Mouse (Mus musculus) limb, embryonic 15.5 days (tissue): ENCODE data around the gene Selenos. TPM values are rescaled to one million over a fixed set of nuclear protein-coding genes. Genes with fewer than 3 reads are reported as not detected.

ENCODE experiments used
- ATAC-seq: fragments of 200-750 bp; cut with Nextera tagmentation; 2 replicates; pipeline ENCODE4 v1.8.0; 2017; ENCODE audit warnings: low read depth, moderate TSS enrichment; ENCODE audit not compliant: insufficient number of reproducible peaks, low FRiP score, low TSS enrichment
- H3K27ac ChIP-seq: fragments of 300-500 bp; sonication (generic); 2 replicates; pipeline ENCODE4 v1.5.1; 2015; ENCODE audit warnings: moderate library complexity, mild to moderate bottlenecking, inconsistent platforms
- H3K27me3 ChIP-seq: fragments of 300-500 bp; sonication (generic); 2 replicates; pipeline ENCODE4 v1.6.1; 2015; ENCODE audit warnings: inconsistent platforms
- H3K36me3 ChIP-seq: fragments of 300-500 bp; sonication (generic); 2 replicates; pipeline ENCODE4 v1.6.1; 2015; ENCODE audit warnings: inconsistent platforms
- H3K4me1 ChIP-seq: fragments of 300-500 bp; sonication (generic); 2 replicates; pipeline ENCODE4 v1.6.1; 2015; ENCODE audit warnings: inconsistent platforms
- H3K4me2 ChIP-seq: fragments of 300-500 bp; sonication (generic); 2 replicates; pipeline ENCODE4 v1.6.1; 2015; ENCODE audit warnings: mild to moderate bottlenecking, inconsistent platforms
- H3K4me3 ChIP-seq: fragments of 300-500 bp; sonication (generic); 2 replicates; pipeline ENCODE4 v1.5.1; 2015; ENCODE audit warnings: mild to moderate bottlenecking, inconsistent platforms
- H3K9ac ChIP-seq: fragments of 300-500 bp; sonication (generic); 2 replicates; pipeline ENCODE4 v1.6.1; 2015; ENCODE audit warnings: inconsistent platforms
- H3K9me3 ChIP-seq: fragments of 300-500 bp; sonication (generic); 2 replicates; pipeline ENCODE4 v1.6.1; 2016; ENCODE audit warnings: inconsistent platforms
- WGBS: fragments of 180-500 bp; shearing (Covaris S2); methylation state at CpG from one replicate; pipeline ENCODE4 v1.1.7; 2015; 5-methylcytosine and 5-hydroxymethylcytosine counted together
- polyA plus RNA-seq: library from polyadenylated mRNA; unstranded; fragments of >200 nt; fragmentation: Nextera tagmentation; extraction: Ambion mirVana; gene quantifications from 2 replicates; pipeline ENCODE4 v1.2.1, GENCODE M21; 2015

The Selenos gene
- polyA plus RNA-seq, 1 experiment from 2014 or later, result 154 TPM

- 77% methylated on average over 11 of the region's 11 CpGs for WGBS
- Histone ChIP-seq H3K27ac (no peak overlapping the region), H3K4me2 (no peak overlapping the region), H3K9me3 (no peaks in the 10 kb centered on the region), H3K4me1 (peaks cover 37% of the 10 kb centered on the region), H3K9ac (no peak overlapping the region), H3K36me3 (peaks cover 21% of the 10 kb centered on the region), H3K4me3 (no peak overlapping the region), H3K27me3 (no peaks in the 10 kb centered on the region)
- ATAC-seq, result no peak
These were observed 45.1 kb downstream of the Selenos start for GRCm38 (mm10) chr7:66124551-66124968.

GRCm38 (mm10) chr7:66125368-66125767 lies 45.9 kb downstream of the Selenos start:
- H3K9ac ChIP-seq, result no peak overlapping the region
- 85% methylated on average over 14 of the region's 14 CpGs for WGBS
- H3K27ac ChIP-seq, result no peak overlapping the region
- H3K9me3 ChIP-seq, result no peaks in the 10 kb centered on the region
- peaks cover 29% of the 10 kb centered on the region for H3K4me1 ChIP-seq
- H3K36me3 ChIP-seq, result peaks cover 21% of the 10 kb centered on the region
- ATAC-seq, result no peak
- no peaks in the 10 kb centered on the region for H3K27me3 ChIP-seq
- no peak overlapping the region for H3K4me3 ChIP-seq
- H3K4me2 ChIP-seq, result no peak overlapping the region

GRCm38 (mm10) chr7:66127951-66128645 lies 48.6 kb downstream of the Selenos start:
- Histone ChIP-seq H3K9me3 (no peaks in the 10 kb centered on the region), H3K27ac (peak overlapping the region; percentile 17; the same call in 1 of the 2 replicates), H3K36me3 (peaks cover 32% of the 10 kb centered on the region), H3K9ac (no peak overlapping the region), H3K27me3 (no peaks in the 10 kb centered on the region), H3K4me3 (no peak overlapping the region), H3K4me1 (peaks cover 16% of the 10 kb centered on the region), H3K4me2 (no peak overlapping the region)
- WGBS, result 67% methylated on average over 4 of the region's 4 CpGs
- ATAC-seq, result no peak

GRCm38 (mm10) chr7:66128857-66129256 lies 49.4 kb downstream of the Selenos start:
- no peaks in the 10 kb centered on the region for H3K27me3 ChIP-seq
- H3K4me3 ChIP-seq, result no peak overlapping the region

GRCm38 (mm10) chr7:66130296-66130695 lies 50.8 kb downstream of the Selenos start:
- Histone ChIP-seq H3K27ac (no peak overlapping the region), H3K9me3 (no peaks in the 10 kb centered on the region), H3K27me3 (no peaks in the 10 kb centered on the region), H3K9ac (no peak overlapping the region), H3K4me1 (peaks cover 19% of the 10 kb centered on the region), H3K36me3 (peaks cover 30% of the 10 kb centered on the region), H3K4me3 (no peak overlapping the region), H3K4me2 (no peak overlapping the region)
- 78% methylated on average over 2 of the region's 2 CpGs for WGBS
- ATAC-seq, result no peak

More at GRCm38 (mm10) chr7:66128857-66129256, 49.4 kb downstream of the Selenos start:
- ATAC-seq, result no peak
- H3K4me2 ChIP-seq, result no peak overlapping the region
- H3K9ac ChIP-seq, result no peak overlapping the region
- H3K27ac ChIP-seq, result no peak overlapping the region
- peaks cover 32% of the 10 kb centered on the region for H3K36me3 ChIP-seq
- WGBS, result 39% methylated on average over 3 of the region's 3 CpGs
- no peaks in the 10 kb centered on the region for H3K9me3 ChIP-seq
- peaks cover 16% of the 10 kb centered on the region for H3K4me1 ChIP-seq

- no peak for ATAC-seq
These were observed 52.5 kb downstream of the Selenos start for GRCm38 (mm10) chr7:66131776-66132421.

GRCm38 (mm10) chr7:66134154-66134553 lies 54.7 kb downstream of the Selenos start:
- Histone ChIP-seq H3K9me3 (no peaks in the 10 kb centered on the region), H3K27me3 (no peaks in the 10 kb centered on the region), H3K4me2 (no peak overlapping the region), H3K4me1 (peaks cover 28% of the 10 kb centered on the region), H3K27ac (no peak overlapping the region), H3K36me3 (peaks cover 11% of the 10 kb centered on the region), H3K9ac (no peak overlapping the region), H3K4me3 (no peak overlapping the region)
- no peak for ATAC-seq
- WGBS, result 84% methylated on average over 3 of the region's 3 CpGs

More at GRCm38 (mm10) chr7:66131776-66132421, 52.5 kb downstream of the Selenos start:
- H3K36me3 ChIP-seq, result peaks cover 16% of the 10 kb centered on the region
- H3K9ac ChIP-seq, result no peak overlapping the region
- WGBS, result 88% methylated on average over 4 of the region's 4 CpGs
- no peak overlapping the region for H3K27ac ChIP-seq
- peaks cover 29% of the 10 kb centered on the region for H3K4me1 ChIP-seq
- H3K4me2 ChIP-seq, result no peak overlapping the region
- no peak overlapping the region for H3K4me3 ChIP-seq
- no peaks in the 10 kb centered on the region for H3K27me3 ChIP-seq
- no peaks in the 10 kb centered on the region for H3K9me3 ChIP-seq

GRCm38 (mm10) chr7:66135644-66136043 lies 56.2 kb downstream of the Selenos start:
- Histone ChIP-seq H3K4me2 (no peak overlapping the region), H3K36me3 (peaks cover 11% of the 10 kb centered on the region), H3K27ac (peak overlapping the region; percentile 17; the same call in 1 of the 2 replicates), H3K4me3 (no peak overlapping the region), H3K4me1 (peaks cover 39% of the 10 kb centered on the region), H3K9ac (no peak overlapping the region), H3K27me3 (no peaks in the 10 kb centered on the region), H3K9me3 (no peaks in the 10 kb centered on the region)
- ATAC-seq, result no peak
- WGBS, result 73% methylated on average over 3 of the region's 3 CpGs

- Histone ChIP-seq H3K9ac (no peak overlapping the region), H3K36me3 (peaks cover 8% of the 10 kb centered on the region; the same call in 1 of the 2 replicates), H3K27me3 (no peaks in the 10 kb centered on the region), H3K4me3 (no peak overlapping the region), H3K4me2 (no peak overlapping the region), H3K4me1 (peaks cover 44% of the 10 kb centered on the region), H3K27ac (peak overlapping the region; percentile 17; the same call in 1 of the 2 replicates), H3K9me3 (no peaks in the 10 kb centered on the region)
- no peak for ATAC-seq
These were observed 56.7 kb downstream of the Selenos start for GRCm38 (mm10) chr7:66136187-66136586.

GRCm38 (mm10) chr7:66137309-66137708 lies 57.9 kb downstream of the Selenos start:
- H3K9me3 ChIP-seq, result no peaks in the 10 kb centered on the region
- H3K36me3 ChIP-seq, result 0 out of 2 replicates have a peak, but pooled peaks cover 3% of the 10 kb centered on the region
- 78% methylated on average over 4 of the region's 4 CpGs for WGBS
- no peak overlapping the region for H3K9ac ChIP-seq
- H3K4me1 ChIP-seq, result peaks cover 46% of the 10 kb centered on the region
- no peak overlapping the region for H3K4me3 ChIP-seq
- H3K27ac ChIP-seq, result no peak overlapping the region
- no peak for ATAC-seq
- no peak overlapping the region for H3K4me2 ChIP-seq
- H3K27me3 ChIP-seq, result no peaks in the 10 kb centered on the region

- Histone ChIP-seq H3K4me3 (no peak overlapping the region), H3K36me3 (0 out of 2 replicates have a peak, but pooled peaks cover 6% of the 10 kb centered on the region), H3K4me1 (peaks cover 46% of the 10 kb centered on the region), H3K27ac (no peak overlapping the region), H3K4me2 (no peak overlapping the region), H3K27me3 (no peaks in the 10 kb centered on the region), H3K9me3 (no peaks in the 10 kb centered on the region), H3K9ac (no peak overlapping the region)
- no peak for ATAC-seq
- 15% methylated on average over 4 of the region's 4 CpGs for WGBS
These were observed 58.9 kb downstream of the Selenos start for GRCm38 (mm10) chr7:66138301-66138700.

GRCm38 (mm10) chr7:66138878-66139277 lies 59.4 kb downstream of the Selenos start:
- H3K4me1 ChIP-seq, result peaks cover 46% of the 10 kb centered on the region
- H3K9ac ChIP-seq, result no peak overlapping the region
- no peak overlapping the region for H3K4me2 ChIP-seq
- no peaks in the 10 kb centered on the region for H3K9me3 ChIP-seq
- H3K36me3 ChIP-seq, result 0 out of 2 replicates have a peak, but pooled peaks cover 6% of the 10 kb centered on the region
- no peaks in the 10 kb centered on the region for H3K27me3 ChIP-seq
- H3K27ac ChIP-seq, result no peak overlapping the region; the same call in 1 of the 2 replicates
- H3K4me3 ChIP-seq, result no peak overlapping the region
- no peak for ATAC-seq
- 79% methylated on average over 5 of the region's 5 CpGs for WGBS
